Mouse (Mus musculus): ENCODE data around the gene Nhlrc3.

- TF ChIP-seq CTCF (IDR thresholded peaks at IDR 0.05; ENCODE audit: borderline replicate concordance, control insufficient read depth, extremely low read depth, insufficient read depth, low read length, poor library complexity) = no peak
- no peak for TF ChIP-seq POLR2A (IDR thresholded peaks at IDR 0.05; ENCODE audit: control insufficient read depth, extremely low read depth, insufficient read depth, low read length, poor library complexity)
Measured at GRCm38 (mm10) chr3:53474179-53474578, 11.0 kb upstream of the Nhlrc3 start.

All from thymus, adult 2 months (tissue).